Mouse (Mus musculus) urinary bladder, adult 18-20 months (tissue): ENCODE data around the gene Pias3.
A peak's percentile ranks its signal among the peaks of the same experiment; 100 is the strongest.
"Not testable (repeated sequence)": the region's sequence is repeated elsewhere in the genome, so short reads cannot be mapped to it uniquely, and the experiment has no call there.

Experiments used
- DNase-seq, 2 experiments: peaks; one replicate each; pipeline ENCODE4 v3.0.0; 2022; ENCODE audit warnings: low spot score in 2 of 2, mixed read lengths in 2 of 2

Pias3 gene

GRCm38 (mm10) chr3:96684822-96685156 lies 11.4 kb upstream of the Pias3 start:
- no peak for DNase-seq

- not testable (repeated sequence) for DNase-seq
Measured at GRCm38 (mm10) chr3:96686057-96686456, 10.1 kb upstream of the Pias3 start.

DNA sequence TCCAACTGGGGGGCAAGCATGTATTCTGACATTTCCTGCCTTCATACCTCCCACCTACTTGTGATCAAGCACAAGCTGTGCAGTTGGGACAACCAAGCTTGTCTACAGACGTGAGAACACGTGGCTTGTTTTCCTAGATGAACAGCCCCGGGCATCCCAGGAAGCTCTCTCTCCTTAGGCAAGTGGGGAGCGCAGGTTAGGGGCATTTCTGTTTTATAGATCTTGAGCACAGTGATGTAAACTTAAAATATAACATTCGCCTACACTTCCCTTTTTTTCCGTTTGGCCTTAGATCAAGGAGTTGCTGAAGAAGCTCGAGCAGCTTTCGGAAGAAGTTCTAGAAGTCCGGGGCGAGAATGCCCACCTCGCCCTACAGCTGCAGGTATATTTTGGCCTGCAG lies 7.3 kb upstream of the Pias3 start:
- no peak for DNase-seq

DNA sequence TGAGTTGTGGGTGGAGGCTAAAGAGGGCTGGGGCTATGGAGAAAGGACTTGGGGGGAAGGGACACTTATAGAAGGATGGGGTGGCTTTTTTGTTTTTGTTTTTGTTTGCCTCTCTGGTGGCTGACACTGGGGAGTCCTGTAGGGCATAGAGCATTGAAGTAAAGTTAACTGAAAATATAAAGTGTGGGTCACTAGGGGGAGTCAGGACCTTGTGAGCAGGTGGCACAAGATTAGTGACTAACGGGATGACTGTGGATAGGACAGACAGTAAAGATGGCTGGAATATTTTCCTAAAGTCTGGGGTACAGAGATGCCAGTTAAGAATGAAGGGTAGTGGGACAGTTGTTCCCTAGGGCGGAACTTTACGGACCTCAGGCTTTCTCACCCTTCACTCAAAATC lies 5.9 kb upstream of the Pias3 start:
- DNase-seq: no peak

- no peak for DNase-seq
Measured at GRCm38 (mm10) chr3:96692506-96692905, 3.7 kb upstream of the Pias3 start.

GRCm38 (mm10) chr3:96693579-96693978 lies 2.6 kb upstream of the Pias3 start:
- DNase-seq: no peak

- peak; percentile 89 for DNase-seq
Measured at GRCm38 (mm10) chr3:96696766-96697732, 865 bp downstream of the Pias3 start.

DNA sequence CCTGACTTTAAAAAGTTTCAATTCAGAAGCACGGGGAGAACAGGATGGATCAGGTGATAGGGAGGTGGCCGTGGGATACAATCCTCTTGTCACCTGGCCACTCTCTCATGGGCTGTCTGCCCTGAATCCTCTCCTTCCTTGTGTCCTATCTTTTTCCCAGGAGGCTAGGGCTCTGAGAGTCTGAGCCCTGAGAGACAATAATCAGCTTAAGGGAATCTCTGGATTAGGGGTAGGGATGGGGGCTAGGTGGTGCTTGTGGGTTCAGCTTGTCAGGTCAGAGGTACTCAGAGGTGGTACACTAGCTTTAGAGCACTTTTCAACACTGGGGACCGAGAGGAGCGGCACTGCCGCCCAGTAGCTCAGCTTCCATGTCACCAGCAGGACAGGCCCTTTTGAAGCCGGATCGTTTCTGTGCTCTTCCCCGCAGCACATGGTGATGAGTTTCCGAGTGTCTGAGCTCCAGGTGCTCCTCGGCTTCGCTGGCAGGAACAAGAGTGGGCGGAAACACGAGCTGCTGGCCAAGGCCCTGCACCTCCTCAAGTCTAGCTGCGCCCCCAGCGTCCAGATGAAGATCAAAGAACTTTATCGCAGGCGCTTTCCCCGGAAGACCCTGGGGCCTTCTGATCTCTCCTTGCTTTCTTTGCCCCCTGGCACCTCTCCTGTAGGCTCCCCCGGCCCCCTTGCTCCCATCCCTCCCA lies 3.0 kb downstream of the Pias3 start:
- no peak for DNase-seq

- no peak for DNase-seq
Measured at GRCm38 (mm10) chr3:96700376-96700775, 4.2 kb downstream of the Pias3 start.

- no peak for DNase-seq
Measured at GRCm38 (mm10) chr3:96701003-96701402, 4.8 kb downstream of the Pias3 start.

DNA sequence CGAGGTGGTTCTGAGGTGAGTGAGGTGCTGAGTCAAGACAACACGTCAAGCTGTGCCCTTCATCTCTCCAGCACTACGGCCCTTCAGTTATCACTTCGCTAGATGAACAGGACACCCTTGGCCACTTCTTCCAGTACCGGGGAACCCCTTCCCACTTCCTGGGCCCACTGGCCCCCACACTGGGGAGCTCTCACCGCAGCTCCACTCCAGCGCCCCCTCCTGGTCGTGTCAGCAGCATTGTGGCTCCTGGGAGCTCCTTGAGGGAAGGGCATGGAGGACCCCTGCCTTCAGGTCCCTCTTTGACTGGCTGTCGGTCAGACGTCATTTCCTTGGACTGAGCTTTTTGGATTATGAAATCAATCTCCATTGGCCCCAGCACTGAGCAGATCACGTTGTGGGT lies 8.6 kb downstream of the Pias3 start:
- DNase-seq: no peak

DNA sequence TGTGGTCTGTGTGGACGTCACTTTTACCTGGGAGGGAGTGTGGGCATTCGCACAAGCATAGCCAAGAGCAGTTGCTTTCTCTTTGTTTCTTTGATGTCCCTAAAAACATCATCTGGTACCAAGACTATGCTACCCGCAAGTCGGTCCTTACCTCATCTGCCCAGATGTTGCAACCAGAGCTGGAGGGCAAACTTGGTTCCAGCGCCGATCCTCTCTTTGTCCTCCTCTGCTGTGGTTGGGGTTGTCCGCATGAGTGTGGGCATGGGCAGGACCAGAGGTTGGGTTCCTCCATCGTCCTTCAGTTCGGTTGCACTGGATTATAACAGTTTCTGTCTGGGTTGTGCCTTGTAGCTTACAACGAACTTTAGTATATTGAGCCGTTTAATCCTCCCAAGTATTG lies 10.0 kb downstream of the Pias3 start:
- no peak for DNase-seq

GRCm38 (mm10) chr3:96706984-96707383 lies 10.8 kb downstream of the Pias3 start:
- no peak for DNase-seq

GRCm38 (mm10) chr3:96707903-96708683 lies 11.9 kb downstream of the Pias3 start, which contains the start of gene Nudt17:
Gene Nudt17, minus strand, starts transcription at chr3:96708562.
- DNase-seq: peak; percentile 73 to 79

DNA sequence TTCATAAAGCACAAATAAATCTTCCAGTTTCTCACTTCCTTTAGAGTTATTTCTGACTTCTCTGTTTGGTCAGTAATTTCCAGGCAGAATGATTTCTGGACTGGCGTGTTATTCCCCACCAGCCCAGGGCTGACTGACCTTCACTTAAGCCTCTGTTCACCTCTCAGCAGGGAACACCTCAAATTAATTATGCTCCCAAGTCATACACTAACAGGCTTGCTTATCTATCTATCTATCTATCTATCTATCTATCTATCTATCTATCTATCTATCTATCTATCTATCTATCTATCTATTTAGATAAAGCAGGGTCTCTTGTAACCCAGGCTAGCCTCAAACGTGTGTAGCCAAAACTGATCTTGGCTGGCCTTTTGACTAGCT lies 12.5 kb downstream of the Pias3 start:
- DNase-seq: no peak

- no peak for DNase-seq
Measured at GRCm38 (mm10) chr3:96714286-96714685, 18.1 kb downstream of the Pias3 start.

GRCm38 (mm10) chr3:96715854-96716253 lies 19.7 kb downstream of the Pias3 start:
- no peak for DNase-seq

DNA sequence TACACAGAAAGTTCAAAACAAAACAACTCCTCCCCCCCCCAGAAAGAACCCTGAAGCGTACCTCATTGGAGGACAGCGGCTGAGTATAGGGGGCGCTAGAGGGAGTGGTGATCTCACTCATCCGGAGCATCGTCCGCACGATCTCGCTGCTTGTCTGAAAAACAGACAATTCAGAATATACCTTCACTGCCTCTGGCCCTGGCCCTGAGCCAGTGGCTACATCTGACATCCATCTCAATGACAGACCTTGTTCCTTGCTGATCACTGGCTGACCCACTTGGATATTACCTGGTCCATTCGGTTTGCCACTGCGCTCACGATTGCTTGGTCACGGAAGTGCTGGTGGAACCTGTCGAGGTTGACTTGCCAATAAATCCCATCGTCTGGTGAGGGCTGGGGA lies 23.0 kb downstream of the Pias3 start:
- no peak for DNase-seq

DNA sequence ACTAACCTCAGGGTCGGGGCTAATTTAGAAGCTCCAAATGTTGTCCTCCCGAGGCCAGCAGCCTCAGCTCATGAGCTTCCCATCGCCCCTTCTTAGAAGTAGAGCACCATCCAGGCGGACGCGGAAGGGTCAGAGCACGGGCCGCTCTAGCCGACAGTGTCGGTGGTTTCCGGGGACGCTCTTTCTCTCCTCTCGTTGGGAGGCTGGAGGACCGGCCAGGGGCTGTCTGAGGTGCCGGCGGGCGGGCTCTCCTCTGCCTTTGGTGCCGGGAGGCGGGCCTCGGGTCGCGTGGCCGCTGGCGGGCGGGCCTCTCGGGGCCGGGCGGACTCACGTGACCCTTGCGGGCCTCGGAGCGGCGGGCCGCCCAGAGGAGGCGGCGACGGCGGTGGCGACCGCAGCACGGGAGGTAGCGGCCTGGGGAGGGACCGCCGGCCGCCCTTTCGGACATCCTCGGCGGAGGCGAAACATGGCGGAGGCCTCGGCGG lies 31.2 kb downstream of the Pias3 start, which contains the start of the genes Polr3c and Rnf115:
Gene Polr3c (minus strand): TSS at position 286 of the 485 bp plus-strand sequence.
Gene Rnf115 (plus strand): TSS at position 322 of the 485 bp plus-strand sequence.
- DNase-seq: peak; percentile 88 to 98

DNA sequence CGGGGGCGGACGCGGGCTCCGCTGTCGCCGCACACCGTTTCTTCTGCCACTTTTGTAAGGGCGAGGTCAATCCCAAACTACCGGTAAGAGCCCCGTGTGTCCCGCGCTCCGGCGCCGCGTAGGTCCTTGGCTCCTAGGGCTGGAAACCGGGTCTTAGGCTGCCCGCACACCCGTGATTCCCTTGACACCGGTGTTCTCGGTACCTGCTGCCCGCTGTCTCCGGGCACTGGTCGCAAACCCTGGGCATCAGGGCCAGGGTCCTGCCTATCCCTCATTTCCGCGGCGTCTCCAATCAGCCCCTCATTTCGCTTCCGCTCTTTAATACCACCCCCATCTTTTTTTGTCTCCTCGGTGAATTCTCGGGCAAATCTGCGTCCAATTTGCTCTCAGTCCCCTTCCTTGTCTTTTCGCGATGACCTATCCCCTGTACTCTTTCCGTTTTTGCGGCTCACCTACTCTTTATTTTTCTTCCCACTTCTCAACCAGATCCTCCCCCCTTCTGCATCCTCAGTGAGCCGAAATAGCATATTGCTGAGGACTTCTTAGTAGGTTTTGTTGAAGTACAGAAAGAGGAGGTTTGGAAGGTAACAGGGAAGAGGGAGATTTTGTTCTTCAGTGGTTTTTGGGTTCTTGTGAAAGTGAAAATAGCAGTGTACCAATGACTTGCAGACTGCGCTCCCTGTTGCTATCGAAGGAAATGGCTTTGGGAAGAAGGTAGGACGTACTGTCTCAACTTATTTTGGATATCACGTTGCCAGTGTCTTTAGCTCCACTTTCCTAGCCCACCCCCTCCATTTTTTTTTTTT lies 31.8 kb downstream of the Pias3 start:
- DNase-seq: peak in 1 of 2 experiments; percentile 25
